ENCODE assay signal across 13 mouse cellular contexts in genomic region chr14:75773431-75773830, GRCm38 (mm10). TPM values are rescaled to one million over a fixed set of nuclear protein-coding genes. Genes with fewer than 3 reads are reported as not detected.
A peak's percentile ranks its signal among the peaks of the same experiment; 100 is the strongest.
DNase-seq lines count a peak whose midpoint lies in the region; ATAC-seq and TF ChIP-seq lines count a peak whose summit lies in the region.
"Had no signal": no experiment of that assay in that cellular context is flagged by ENCODE, and none has a peak within 500 bp of the region (broad histone marks: within the 10 kb centered on the region; RNA-seq: fewer than 3 reads in every experiment).

No protein-coding gene starts in this region.

- peak in 1 of 2 experiments; percentile 71; a peak in 2 of 4 replicates for TF ChIP-seq EP300 in MEL (IDR thresholded peaks at IDR 0.05; ENCODE audit: low read depth in 1 of 2, low read length in 2 of 2)

- no peak overlapping the region for H3K4me2 ChIP-seq in hindbrain, embryonic 15.5 days
- H3K4me2 ChIP-seq in hindbrain, embryonic 14.5 days (replicated peaks), result no peak overlapping the region
- H3K4me2 ChIP-seq: hindbrain, embryonic 13.5 days had no signal

- H3K4me1 ChIP-seq in hindbrain, embryonic 15.5 days (replicated peaks), result no peaks in the 10 kb centered on the region
- H3K4me1 ChIP-seq in hindbrain, embryonic 14.5 days (replicated peaks; ENCODE audit: control insufficient read depth, insufficient read depth, low read length), result no peaks in the 10 kb centered on the region
- H3K4me1 ChIP-seq in MEL (ENCODE audit: control insufficient read depth in 1 of 2, insufficient read depth in 2 of 2, low read length in 2 of 2), result peaks cover 3 to 9% of the 10 kb centered on the region in 2 experiments; a peak in 2 of 4 replicates
- H3K4me1 ChIP-seq: hindbrain, embryonic 13.5 days had no signal

- WGBS in hindbrain, embryonic 15.5 days, result 83% methylated on average over 8 of the region's 8 CpGs
- WGBS in hindbrain, embryonic 14.5 days, result 79% methylated on average over 8 of the region's 8 CpGs

- peaks cover 15% of the 10 kb centered on the region for H3K36me3 ChIP-seq in hindbrain, embryonic 15.5 days
- peaks cover 41% of the 10 kb centered on the region for H3K36me3 ChIP-seq in hindbrain, embryonic 14.5 days (replicated peaks; ENCODE audit: control insufficient read depth, insufficient read depth)
- H3K36me3 ChIP-seq in MEL (ENCODE audit: control insufficient read depth in 1 of 2, insufficient read depth in 2 of 2, low read length in 2 of 2), result peaks cover 4 to 7% of the 10 kb centered on the region in 2 experiments; a peak in 3 of 4 replicates

- TF ChIP-seq CTCF in MEL (IDR thresholded peaks at IDR 0.05 in 2 of 3, conservative IDR thresholded peaks at IDR 0.05 in 1 of 3; ENCODE audit: control insufficient read depth in 1 of 3, insufficient read depth in 1 of 3, low read depth in 2 of 3, low read length in 3 of 3, poor library complexity in 1 of 3, severe bottlenecking in 1 of 3), result no peak

- H3K9ac ChIP-seq in hindbrain, embryonic 15.5 days, result no peak overlapping the region
- H3K9ac ChIP-seq in hindbrain, embryonic 14.5 days, result no peak overlapping the region
- peak overlapping the region; percentile 10; the same call in 1 of the 2 replicates for H3K9ac ChIP-seq in MEL (ENCODE audit: control insufficient read depth, low read depth, low read length, poor library complexity, severe bottlenecking)
- H3K9ac ChIP-seq: hindbrain, embryonic 13.5 days had no signal

- H3K4me3 ChIP-seq in hindbrain, embryonic 15.5 days, result no peak overlapping the region
- no peak overlapping the region for H3K4me3 ChIP-seq in hindbrain, embryonic 14.5 days (replicated peaks; ENCODE audit: low read length)
- no peak overlapping the region for H3K4me3 ChIP-seq in MEL (ENCODE audit: control insufficient read depth in 1 of 2, insufficient read depth in 1 of 2, low read depth in 2 of 2, low read length in 2 of 2)
- H3K4me3 ChIP-seq: hindbrain, embryonic 13.5 days had no signal

- H3K79me2 ChIP-seq in MEL (ENCODE audit: control insufficient read depth, insufficient read depth, low read length, poor library complexity), result no peaks in the 10 kb centered on the region

- no peaks in the 10 kb centered on the region for H3K27me3 ChIP-seq in hindbrain, embryonic 15.5 days
- no peaks in the 10 kb centered on the region for H3K27me3 ChIP-seq in hindbrain, embryonic 14.5 days (ENCODE audit: control insufficient read depth, insufficient read depth, low read length)
- no peaks in the 10 kb centered on the region for H3K27me3 ChIP-seq in MEL (ENCODE audit: control insufficient read depth in 1 of 2, insufficient read depth in 2 of 2, low read length in 2 of 2)
- H3K27me3 ChIP-seq: hindbrain, embryonic 13.5 days had no signal

- no peak for TF ChIP-seq POLR2A in MEL (IDR thresholded peaks at IDR 0.05; ENCODE audit: control insufficient read depth in 1 of 2, insufficient read depth in 1 of 2, low read depth in 1 of 2, low read length in 2 of 2, poor library complexity in 1 of 2)

- intact Hi-C loops in heart, postnatal 36 days (cut with DNase I), result no loop called here

- TF ChIP-seq RAD21 in MEL (IDR thresholded peaks at IDR 0.05; ENCODE audit: low read depth, low read length), result no peak

- no peaks in the 10 kb centered on the region for H3K9me3 ChIP-seq in hindbrain, embryonic 15.5 days
- no peaks in the 10 kb centered on the region for H3K9me3 ChIP-seq in hindbrain, embryonic 14.5 days (ENCODE audit: control insufficient read depth, low read length)
- no peaks in the 10 kb centered on the region for H3K9me3 ChIP-seq in MEL (replicated peaks; ENCODE audit: insufficient read depth, low read length)
- H3K9me3 ChIP-seq: hindbrain, embryonic 13.5 days had no signal

- 0 out of 2 replicates have a peak, but pooled peaks have one; percentile 36 for ATAC-seq in hindbrain, embryonic 15.5 days (ENCODE audit: low FRiP score, low read depth)
- no peak for ATAC-seq in hindbrain, embryonic 14.5 days (ENCODE audit: low FRiP score)
- peak; percentile 83 for ATAC-seq in erythroid progenitor cell, adult 5-6 weeks (replicated peaks; ENCODE audit: low FRiP score, poor library complexity, severe bottlenecking)

- H3K27ac ChIP-seq in hindbrain, embryonic 15.5 days (replicated peaks), result no peak overlapping the region
- no peak overlapping the region for H3K27ac ChIP-seq in hindbrain, embryonic 14.5 days
- peak overlapping the region; percentile 40 for H3K27ac ChIP-seq in MEL (ENCODE audit: control insufficient read depth, low read depth, low read length)
- H3K27ac ChIP-seq: hindbrain, embryonic 13.5 days had no signal

- DNase-seq in hindbrain, embryonic 14.5 days (ENCODE audit: low spot score), result no peak
- DNase-seq in MEL (ENCODE audit: low read depth, low spot score), result peak; percentile 66
- DNase-seq in heart, postnatal 36 days, result peak; percentile 16 to 25
- no peak for DNase-seq in thymus, postnatal 25 days
- DNase-seq in gastrocnemius, postnatal 10 days, result no peak
- DNase-seq in cerebellum, postnatal 36 days, result no peak
- DNase-seq: cerebellum, adult 9-10 months; lung, postnatal 14 days; spleen, adult 18-20 months; thymus, adult 2 months had no signal

TF ChIP-seq in MEL, 35 proteins besides CTCF, POLR2A, EP300 and RAD21:
- TF ChIP-seq ETS1 (IDR thresholded peaks at IDR 0.05; ENCODE audit: low read depth, low read length), result peak; percentile 73
- TF ChIP-seq ELF1 (IDR thresholded peaks at IDR 0.05; ENCODE audit: low read depth, low read length), result 0 out of 2 replicates have a peak, but pooled peaks have one; percentile 30
- TF ChIP-seq BHLHE40 (IDR thresholded peaks at IDR 0.05; ENCODE audit: borderline replicate concordance, low read depth, low read length), result peak; percentile 22; the same call in 1 of the 2 replicates
- TF ChIP-seq MAZ (IDR thresholded peaks at IDR 0.05; ENCODE audit: low read depth, low read length), result no peak
- no peak for TF ChIP-seq MYB (IDR thresholded peaks at IDR 0.05; ENCODE audit: low read depth, low read length)
- TF ChIP-seq MXI1 (IDR thresholded peaks at IDR 0.05; ENCODE audit: low read depth, low read length), result peak; percentile 39; the same call in 1 of the 2 replicates
- TF ChIP-seq ZC3H11A (IDR thresholded peaks at IDR 0.05; ENCODE audit: low read depth, low read length), result no peak
- TF ChIP-seq GATA1 (IDR thresholded peaks at IDR 0.05; ENCODE audit: low read depth, low read length), result peak; percentile 9; the same call in 1 of the 2 replicates

RNA-seq across cellular contexts. Expression of gene Slc25a30, which starts 13.4 kb away (rescaled TPM):
- polyA plus RNA-seq in hindbrain, embryonic 15.5 days (2015; fragmentation: Nextera tagmentation; extraction: Ambion mirVana), result 9.2 and 9.9 TPM in 2 replicates
- 10.5 and 12.8 TPM in 2 replicates for polyA plus RNA-seq in hindbrain, embryonic 14.5 days (2014; fragmentation: Nextera tagmentation; extraction: Ambion mirVana)
- 20.3 and 25.9 TPM in 2 replicates for total RNA-seq in MEL (2012; rRNA removed)
- polyA plus RNA-seq in MEL (2012; ENCODE audit: insufficient read depth in 1 of 2, insufficient read length in 2 of 2, low read depth in 1 of 2, low replicate concordance in 2 of 2, missing spikeins in 1 of 2), result 10 to 100 TPM in 1 of 2 experiments, not detected in 1; 24.0 TPM
- 15.1 and 18.0 TPM in 2 replicates for total RNA-seq in erythroid progenitor cell, adult 5-6 weeks (2015; ENCODE audit: low replicate concordance)
- 6.3 and 15.4 TPM in 2 replicates for total RNA-seq in erythroid progenitor cell, adult 5-6 weeks (2017; ENCODE audit: low replicate concordance)
- total RNA-seq in heart, postnatal 36 days (2021), result 10 to 100 TPM; 11.0 to 15.5 TPM
- 1 to 10 TPM; 6.3 to 9.8 TPM for total RNA-seq in gastrocnemius, postnatal 10 days (2021)

RNA-seq across cellular contexts. Expression of gene Cog3, which starts 19.1 kb away (rescaled TPM):
- 17.7 and 18.2 TPM in 2 replicates for polyA plus RNA-seq in hindbrain, embryonic 15.5 days (2015; fragmentation: Nextera tagmentation; extraction: Ambion mirVana)
- 23.1 and 23.8 TPM in 2 replicates for polyA plus RNA-seq in hindbrain, embryonic 14.5 days (2014; fragmentation: Nextera tagmentation; extraction: Ambion mirVana)
- 15.3 and 16.7 TPM in 2 replicates for total RNA-seq in MEL (2012; rRNA removed)
- polyA plus RNA-seq in MEL (2012; ENCODE audit: insufficient read depth in 1 of 2, insufficient read length in 2 of 2, low read depth in 1 of 2, low replicate concordance in 2 of 2, missing spikeins in 1 of 2), result 10 to 100 TPM; 15.3 to 46.1 TPM
- 10.8 and 18.9 TPM in 2 replicates for total RNA-seq in erythroid progenitor cell, adult 5-6 weeks (2015; ENCODE audit: low replicate concordance)
- 9.5 and 16.9 TPM in 2 replicates for total RNA-seq in erythroid progenitor cell, adult 5-6 weeks (2017; ENCODE audit: low replicate concordance)
- total RNA-seq in heart, postnatal 36 days (2021), result 10 to 100 TPM; 13.4 to 14.8 TPM
- 10 to 100 TPM; 10.6 to 12.6 TPM for total RNA-seq in gastrocnemius, postnatal 10 days (2021)

Comparison
In these comparisons a context has a peak if more than half of its experiments do, and no peak if none do; other contexts are left out.
1. DNase-seq: peak in MEL (single experiment) and heart, postnatal 36 days (2 of 2); none in hindbrain, embryonic 14.5 days (single experiment), thymus, postnatal 25 days (single experiment), gastrocnemius, postnatal 10 days (single experiment) and cerebellum, postnatal 36 days (0 of 2).